Mouse (Mus musculus) hindbrain, embryonic 15.5 days (tissue): ENCODE data around the gene Nmi. TPM values are rescaled to one million over a fixed set of nuclear protein-coding genes. Genes with fewer than 3 reads are reported as not detected.

ENCODE experiments used
- ATAC-seq: fragments of 200-750 bp; cut with Nextera tagmentation; 2 replicates; pipeline ENCODE4 v1.8.0; 2017; ENCODE audit warnings: low read depth, moderate number of reproducible peaks, moderate TSS enrichment; ENCODE audit not compliant: low FRiP score
- H3K27ac ChIP-seq: fragments of 300-500 bp; sonication (generic); replicated peaks from 2 replicates; pipeline ENCODE4 v1.5.1; 2015; ENCODE audit warnings: mild to moderate bottlenecking, inconsistent platforms
- H3K27me3 ChIP-seq: fragments of 300-500 bp; sonication (generic); 2 replicates; pipeline ENCODE4 v1.6.1; 2015; ENCODE audit warnings: control low read depth, inconsistent platforms
- H3K36me3 ChIP-seq: fragments of 300-500 bp; sonication (generic); 2 replicates; pipeline ENCODE4 v1.6.1; 2015; ENCODE audit warnings: control low read depth, inconsistent platforms
- H3K4me1 ChIP-seq: fragments of 300-500 bp; sonication (generic); replicated peaks from 2 replicates; pipeline ENCODE4 v1.6.1; 2015; ENCODE audit warnings: control low read depth, inconsistent platforms
- H3K4me2 ChIP-seq: fragments of 300-500 bp; sonication (generic); 2 replicates; pipeline ENCODE4 v1.6.1; 2015; ENCODE audit warnings: moderate library complexity, mild to moderate bottlenecking, inconsistent platforms
- H3K4me3 ChIP-seq: fragments of 300-500 bp; sonication (generic); 2 replicates; pipeline ENCODE4 v1.5.1; 2015; ENCODE audit warnings: mild to moderate bottlenecking, inconsistent platforms
- H3K9ac ChIP-seq: fragments of 300-500 bp; sonication (generic); 2 replicates; pipeline ENCODE4 v1.6.1; 2015; ENCODE audit warnings: inconsistent platforms
- H3K9me3 ChIP-seq: fragments of 300-500 bp; sonication (generic); 2 replicates; pipeline ENCODE4 v1.6.1; 2016; ENCODE audit warnings: control low read depth, inconsistent platforms
- WGBS: fragments of 180-500 bp; shearing (Covaris S2); methylation state at CpG from one replicate; pipeline ENCODE4 v1.1.7; 2015; 5-methylcytosine and 5-hydroxymethylcytosine counted together
- polyA plus RNA-seq: library from polyadenylated mRNA; unstranded; fragments of >200 nt; fragmentation: Nextera tagmentation; extraction: Ambion mirVana; gene quantifications from 2 replicates; pipeline ENCODE4 v1.2.1, GENCODE M21; 2015

Nmi gene
- polyA plus RNA-seq, 1 experiment from 2014 or later: 4.4 TPM

GRCm38 (mm10) chr2:51905637-51906036, 67.7 kb downstream of the Nmi start:
- no peaks in the 10 kb centered on the region for H3K9me3 ChIP-seq
- no peak for ATAC-seq
- no peak overlapping the region for H3K9ac ChIP-seq
- H3K36me3 ChIP-seq: no peaks in the 10 kb centered on the region
- no peak overlapping the region for H3K4me2 ChIP-seq
- H3K4me3 ChIP-seq: no peak overlapping the region
- H3K27ac ChIP-seq: no peak overlapping the region
- no peaks in the 10 kb centered on the region for H3K4me1 ChIP-seq
- no peaks in the 10 kb centered on the region for H3K27me3 ChIP-seq
- WGBS: 82% methylated on average over 8 of the region's 8 CpGs

Other genes with a start within 250 kb of the Nmi start
- gene Rbm43, start 38.3 kb downstream of the Nmi start, polyA plus RNA-seq: 7.1 and 7.8 TPM in 2 replicates
- gene Tnfaip6, start 64.5 kb upstream of the Nmi start, polyA plus RNA-seq: 3.2 and 3.8 TPM in 2 replicates
- gene Rif1, start 99.3 kb upstream of the Nmi start, polyA plus RNA-seq: 18.7 and 22.5 TPM in 2 replicates